Mouse (Mus musculus) adrenal gland, adult (tissue): ENCODE results near the gene Ndufv1.
"Not testable (repeated sequence)": the region's sequence is repeated elsewhere in the genome, so short reads cannot be mapped to it uniquely, and the experiment has no call there.

Experiments
- DNase-seq, 2 experiments: peaks; one replicate each; pipeline ENCODE4 v3.0.0; 2022 to 2023; ENCODE audit warnings: low spot score in 1 of 2; ENCODE audit not compliant: inconsistent age in 2 of 2

Ndufv1 gene

DNA sequence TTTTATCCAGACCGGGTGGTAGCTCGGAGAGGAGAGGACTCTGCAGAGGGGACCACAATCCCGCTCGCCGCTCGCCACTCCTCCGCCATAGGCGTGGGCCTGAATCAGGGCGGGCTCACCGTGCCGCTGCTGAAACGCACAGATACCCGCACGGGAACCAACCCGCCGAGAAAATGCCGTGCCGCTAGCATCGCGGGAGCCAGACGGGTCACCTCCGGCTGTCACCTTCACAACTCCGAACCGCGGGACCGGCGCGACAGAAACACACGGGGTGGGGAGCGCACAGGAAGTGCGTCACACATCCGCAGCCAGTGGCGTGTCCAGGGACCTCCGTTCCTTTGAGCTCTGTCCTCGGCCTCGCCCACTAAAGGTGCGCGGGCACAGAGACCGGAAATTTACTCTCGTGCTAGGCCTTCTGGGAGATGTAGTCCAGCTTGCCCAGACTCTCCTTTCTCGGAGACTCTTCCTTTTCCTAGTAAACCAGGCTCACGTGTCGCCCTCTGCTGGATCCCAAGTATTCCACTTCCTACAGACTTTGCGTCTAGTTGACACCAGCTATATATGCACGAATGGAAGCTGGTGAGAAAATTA is at the start of gene Ndufv1:
TSS of gene Ndufv1 (minus strand) at position 375 of the 591 bp plus-strand sequence.
- peak; percentile 98 to 99 for DNase-seq

- peak in 1 of 2 experiments; percentile 62 for DNase-seq
Observed at GRCm38 (mm10) chr19:4060899-4061465, 48.4 kb upstream of the Ndufv1 start.

- not testable (repeated sequence) for DNase-seq
Observed at GRCm38 (mm10) chr19:4060044-4060898, 47.7 kb upstream of the Ndufv1 start.

- DNase-seq: peak in 1 of 2 experiments; percentile 42
Observed at GRCm38 (mm10) chr19:4059069-4059740, 46.6 kb upstream of the Ndufv1 start, which contains the start of gene Gstp3. TSS of gene Gstp3 (minus strand) at chr19:4059569.

DNA sequence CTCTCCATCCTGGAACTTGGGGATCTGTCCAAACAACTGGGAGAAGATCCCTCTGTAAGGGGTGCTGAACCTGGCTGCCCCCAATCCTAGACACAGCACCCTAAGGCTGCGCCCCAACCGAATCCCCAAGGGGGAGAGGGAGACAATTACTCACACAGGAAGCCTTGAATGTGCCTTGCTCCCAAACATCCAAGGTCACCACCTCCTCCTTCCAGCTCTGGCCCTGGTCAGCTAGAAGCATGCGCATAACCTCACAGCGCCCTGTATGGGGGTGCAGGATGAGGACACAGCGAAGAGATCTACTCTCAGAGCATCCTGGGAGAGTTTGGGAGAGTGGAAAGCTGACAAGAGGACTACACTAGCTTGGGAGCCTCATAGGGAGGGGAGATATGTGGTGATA is 46.0 kb upstream of the Ndufv1 start:
- peak; percentile 68 to 84 for DNase-seq

- DNase-seq: no peak
Observed at GRCm38 (mm10) chr19:4057962-4058361, 45.4 kb upstream of the Ndufv1 start.

DNA sequence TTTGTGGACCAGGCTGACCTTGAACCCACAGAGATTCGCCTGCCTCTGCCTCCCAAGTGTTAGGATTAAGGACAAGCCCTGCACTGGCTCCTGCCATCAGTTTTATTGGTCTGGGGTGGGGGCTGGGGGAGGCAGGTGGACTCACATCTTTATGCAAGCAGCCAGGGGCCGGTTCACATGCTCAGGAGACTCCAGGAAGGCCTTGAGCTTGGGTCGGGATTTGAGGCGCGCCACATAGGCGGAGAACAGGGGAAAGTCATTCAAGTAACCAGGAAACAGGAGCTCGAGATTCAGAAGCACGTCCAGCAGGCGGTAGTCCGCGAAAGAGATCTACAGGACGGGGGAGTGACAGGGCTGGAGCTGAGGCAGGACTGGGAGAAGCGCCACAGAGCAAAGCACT is 44.8 kb upstream of the Ndufv1 start:
- no peak for DNase-seq

GRCm38 (mm10) chr19:4056727-4057126 is 44.1 kb upstream of the Ndufv1 start:
- peak in 1 of 2 experiments; percentile 22 for DNase-seq

DNA sequence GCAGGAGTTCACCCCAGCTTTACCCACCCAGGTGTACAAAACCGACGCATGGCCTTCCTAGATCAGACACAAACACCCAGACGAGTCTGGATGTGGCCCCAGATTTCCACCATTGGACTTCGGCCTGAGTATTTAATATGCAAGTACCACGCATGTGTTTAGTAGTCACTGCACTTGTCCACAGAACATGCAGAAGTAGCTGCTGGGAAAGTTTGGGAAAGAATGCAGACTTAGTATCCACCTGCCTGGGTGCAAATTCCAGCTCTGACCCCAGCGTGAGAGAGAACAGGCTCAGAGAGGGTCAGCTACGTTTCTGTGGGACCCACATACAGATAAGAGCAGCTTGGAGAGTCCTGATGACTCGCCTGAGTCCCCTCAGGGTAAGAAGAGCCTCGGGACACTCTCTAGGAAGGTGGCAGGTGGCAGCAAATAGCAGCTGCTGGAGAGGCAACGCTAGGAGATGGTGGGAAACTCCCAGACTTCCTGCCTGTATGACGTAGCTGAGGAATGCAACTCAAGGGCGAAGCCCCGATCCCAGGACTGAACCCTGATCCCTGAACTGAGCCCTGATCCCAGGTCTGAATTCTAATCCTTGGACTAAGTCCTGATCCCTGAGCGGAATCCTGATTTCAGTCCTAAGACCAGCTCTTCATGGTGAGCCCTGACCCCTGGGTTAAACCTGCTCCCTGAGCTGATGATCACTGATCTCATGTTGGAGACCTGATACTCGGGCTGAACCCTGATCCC is 43.5 kb upstream of the Ndufv1 start:
- DNase-seq: no peak

DNA sequence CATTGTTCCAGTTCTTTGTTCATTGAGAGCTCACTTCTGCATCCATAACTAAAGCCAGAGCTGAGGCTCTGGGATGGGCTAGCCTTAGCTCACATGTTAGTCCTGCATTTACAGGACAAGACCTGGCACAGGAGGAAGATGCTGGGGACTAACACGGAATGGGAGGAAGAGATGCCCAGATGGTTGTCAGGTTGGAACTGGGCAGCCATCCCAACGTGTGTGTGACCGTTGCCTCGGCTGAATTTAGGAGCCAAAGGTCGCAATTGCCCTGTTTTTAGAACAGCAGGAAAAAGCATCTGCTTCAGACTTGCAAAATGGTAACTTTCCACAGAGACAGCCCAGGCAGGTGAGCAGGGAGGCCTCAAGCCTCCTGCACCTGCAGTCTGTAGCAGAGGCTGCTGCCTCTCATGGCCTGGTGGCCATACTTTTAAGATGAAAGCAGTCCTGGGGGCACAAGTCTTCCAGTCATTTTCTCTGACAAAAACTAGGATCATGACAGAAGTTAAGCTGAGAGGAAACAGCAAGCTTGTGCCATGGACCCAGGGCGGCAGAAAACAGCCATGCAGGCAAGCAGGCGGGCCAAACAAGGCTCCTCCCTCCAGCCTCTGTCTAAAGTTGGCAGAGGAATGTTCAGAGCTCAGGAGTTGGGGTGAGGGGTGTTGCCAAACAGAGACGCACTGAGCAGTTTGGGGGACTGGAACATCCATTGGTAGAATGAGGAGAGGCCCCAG is 42.8 kb upstream of the Ndufv1 start:
- DNase-seq: no peak

GRCm38 (mm10) chr19:4054613-4055012 is 42.0 kb upstream of the Ndufv1 start:
- DNase-seq: no peak

- peak in 1 of 2 experiments; percentile 47 for DNase-seq
Observed at GRCm38 (mm10) chr19:4052516-4053030, 40.0 kb upstream of the Ndufv1 start.

- DNase-seq: peak; percentile 42 to 86
Observed at GRCm38 (mm10) chr19:4051741-4052515, 39.3 kb upstream of the Ndufv1 start.

GRCm38 (mm10) chr19:4051016-4051415 is 38.4 kb upstream of the Ndufv1 start:
- peak in 1 of 2 experiments; percentile 33 for DNase-seq

DNA sequence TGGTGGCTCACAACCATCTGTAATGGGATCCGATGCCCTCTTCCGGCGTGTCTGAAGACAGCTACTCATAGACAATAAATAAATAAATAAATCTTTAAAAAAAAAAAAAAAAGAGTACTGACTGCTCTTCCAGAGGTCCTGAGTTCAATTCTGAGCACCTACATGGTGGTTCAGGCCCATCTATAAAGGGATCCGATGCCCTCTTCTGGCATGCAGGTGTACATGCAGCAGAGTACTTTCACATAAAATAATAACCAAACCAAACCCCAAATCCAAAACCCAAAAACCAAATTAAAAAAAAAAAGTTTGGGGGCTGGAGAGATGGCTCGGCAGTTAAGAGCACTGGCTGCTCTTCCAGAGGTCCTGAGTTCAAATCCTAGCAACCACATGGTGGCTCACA is 36.5 kb upstream of the Ndufv1 start:
- not testable (repeated sequence) for DNase-seq

GRCm38 (mm10) chr19:4047859-4048258 is 35.3 kb upstream of the Ndufv1 start:
- peak; percentile 79 to 95 for DNase-seq

DNA sequence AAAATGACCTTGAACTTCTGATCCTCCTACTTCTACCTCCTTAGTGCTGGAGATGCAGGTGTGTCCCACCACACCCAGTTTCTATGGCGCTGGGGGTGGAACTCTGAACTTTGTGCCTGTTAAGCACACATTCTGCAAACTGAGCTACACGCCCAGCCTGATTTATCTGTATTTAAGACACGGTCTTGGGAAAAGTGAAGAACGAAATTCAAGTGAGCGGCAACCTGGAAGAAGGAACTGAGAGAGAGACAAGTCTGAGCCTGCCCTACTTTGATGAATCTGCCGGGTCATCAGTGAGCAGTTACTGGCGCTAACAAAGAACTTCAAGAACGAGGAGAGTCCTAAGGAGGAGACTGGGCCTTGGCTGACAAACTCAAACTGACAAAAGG is 34.3 kb upstream of the Ndufv1 start:
- DNase-seq: peak in 1 of 2 experiments; percentile 44

- DNase-seq: peak; percentile 83 to 94
Observed at GRCm38 (mm10) chr19:4045966-4046865, 33.6 kb upstream of the Ndufv1 start, which contains the start of gene Gstp2. TSS of gene Gstp2 (minus strand) at chr19:4046023.
